Mouse (Mus musculus) kidney, adult 2 months (tissue): ENCODE data around the gene Mlkl.

ENCODE experiments used
- CTCF ChIP-seq: fragments of 200-500 bp; conservative IDR thresholded peaks from 2 replicates; pipeline ENCODE4 v1.5.1; 2011; ENCODE audit warnings: low read depth, mild to moderate bottlenecking, control low read depth, low read length, moderate library complexity, mixed read lengths; ENCODE audit not compliant: insufficient read depth, insufficient read length
- POLR2A ChIP-seq: fragments of 200-500 bp; IDR thresholded peaks from one replicate; pipeline ENCODE4 v1.6.1; 2011; ENCODE audit warnings: low read depth, low read length, control low read depth

DNA sequence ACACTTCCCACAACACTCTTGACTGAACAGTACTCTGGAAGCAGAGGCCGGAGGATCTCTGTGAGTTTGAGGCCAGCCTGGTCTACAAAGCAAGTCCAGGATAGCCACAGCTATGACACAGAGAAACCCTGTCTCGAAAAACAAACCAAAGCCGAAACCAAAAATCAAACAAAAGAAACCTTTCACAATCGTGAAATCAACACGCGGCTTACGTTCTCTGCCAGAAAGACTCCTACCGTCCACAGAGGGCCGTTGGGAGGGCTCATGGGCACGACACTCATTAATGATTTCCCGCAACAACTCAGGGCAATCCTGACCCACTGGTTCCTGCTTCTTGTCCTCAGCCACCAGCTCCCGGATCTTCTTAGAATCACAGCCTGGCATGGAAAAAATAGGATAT is 23.2 kb downstream of the Mlkl start:
- TF ChIP-seq POLR2A (no peak), CTCF (no peak)
